Mouse (Mus musculus): ENCODE data around the gene Rcn3. TPM values are rescaled to one million over a fixed set of nuclear protein-coding genes. Genes with fewer than 3 reads are reported as not detected.

Gene Rcn3
- total RNA-seq, 2 experiments from 2014 or later, result 2.5 to 7.5 TPM

DNA sequence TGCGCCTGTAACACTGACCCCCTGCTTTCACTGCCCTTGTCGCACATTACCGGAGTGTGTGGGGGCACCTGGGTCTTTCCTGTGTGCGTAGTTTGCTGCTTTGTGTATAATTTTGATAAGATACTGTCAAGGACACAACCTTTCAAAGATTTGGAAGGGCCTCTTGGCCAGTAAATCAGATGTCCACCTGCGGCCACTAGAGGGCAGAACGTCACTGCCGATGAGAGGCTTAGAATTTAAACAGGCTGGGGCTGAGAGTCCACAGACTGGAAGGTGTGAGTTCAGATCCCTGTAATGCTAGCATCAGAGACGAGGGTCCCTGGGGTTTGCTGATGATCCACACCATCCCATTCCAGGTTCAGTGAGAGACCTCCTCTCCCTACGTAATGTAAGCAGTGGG lies 13.5 kb downstream of the Rcn3 start:
- peak; percentile 60 for ATAC-seq (replicated peaks; ENCODE audit: low FRiP score, poor library complexity, severe bottlenecking)

DNA sequence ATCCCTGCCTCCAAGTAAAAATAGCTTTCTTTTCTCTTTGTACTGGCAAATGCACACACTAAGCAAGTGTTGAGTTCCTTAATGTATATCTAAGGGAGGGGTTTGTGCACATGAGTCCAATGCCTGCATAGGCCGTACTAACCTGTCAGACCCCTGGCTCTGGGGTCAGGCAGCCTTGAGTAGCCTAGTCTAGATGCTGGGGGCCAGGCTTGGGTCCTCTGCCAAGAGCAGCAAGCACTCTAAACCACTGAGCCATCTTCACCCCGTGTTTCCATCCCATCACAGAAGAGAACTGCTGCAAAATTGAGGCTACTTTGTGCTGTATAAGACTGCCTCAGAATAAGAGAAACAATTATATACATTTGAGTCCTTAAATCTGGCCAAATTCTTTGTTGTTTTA lies 14.2 kb downstream of the Rcn3 start:
- ATAC-seq (replicated peaks; ENCODE audit: low FRiP score, poor library complexity, severe bottlenecking), result no peak

DNA sequence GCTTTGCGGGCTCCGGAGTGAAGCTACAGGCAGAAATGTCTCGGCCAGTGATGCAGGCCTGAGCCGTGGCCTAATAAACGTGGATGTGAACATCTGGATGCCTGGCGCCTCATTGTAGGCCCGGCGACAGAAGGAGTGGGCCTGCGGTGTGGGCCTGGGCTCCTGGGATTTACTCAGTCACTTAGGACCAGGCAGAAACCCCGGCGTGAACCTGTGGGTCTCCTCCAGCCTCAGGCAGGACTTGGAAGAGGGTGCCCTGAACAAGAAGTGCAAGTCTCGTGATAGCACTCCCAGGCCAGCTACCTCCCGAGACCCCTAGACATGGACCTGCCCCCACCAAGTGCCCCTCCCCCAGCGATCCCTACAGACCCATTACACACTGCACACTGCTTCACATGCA lies 14.7 kb downstream of the Rcn3 start:
- ATAC-seq (replicated peaks; ENCODE audit: low FRiP score, poor library complexity, severe bottlenecking), result no peak

DNA sequence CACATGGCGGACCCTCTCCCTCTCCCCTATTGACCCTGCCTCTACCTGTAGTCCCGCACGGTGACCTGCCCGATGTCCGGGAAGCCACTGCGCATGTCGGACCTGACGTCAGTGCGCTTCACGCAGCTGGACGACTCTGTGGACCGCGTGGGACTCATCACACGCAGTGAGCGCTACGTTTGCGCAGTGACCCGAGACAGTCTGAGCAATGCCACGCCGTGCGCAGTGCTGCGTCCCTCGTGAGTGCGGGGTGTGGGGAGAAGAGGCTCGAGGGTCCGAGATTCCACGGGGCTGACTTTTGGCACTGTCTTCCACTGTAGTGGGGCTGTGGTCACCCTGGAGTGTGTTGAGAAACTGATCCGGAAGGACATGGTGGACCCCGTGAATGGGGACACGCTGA lies 15.5 kb downstream of the Rcn3 start:
- no peak for ATAC-seq (replicated peaks; ENCODE audit: low FRiP score, poor library complexity, severe bottlenecking)

DNA sequence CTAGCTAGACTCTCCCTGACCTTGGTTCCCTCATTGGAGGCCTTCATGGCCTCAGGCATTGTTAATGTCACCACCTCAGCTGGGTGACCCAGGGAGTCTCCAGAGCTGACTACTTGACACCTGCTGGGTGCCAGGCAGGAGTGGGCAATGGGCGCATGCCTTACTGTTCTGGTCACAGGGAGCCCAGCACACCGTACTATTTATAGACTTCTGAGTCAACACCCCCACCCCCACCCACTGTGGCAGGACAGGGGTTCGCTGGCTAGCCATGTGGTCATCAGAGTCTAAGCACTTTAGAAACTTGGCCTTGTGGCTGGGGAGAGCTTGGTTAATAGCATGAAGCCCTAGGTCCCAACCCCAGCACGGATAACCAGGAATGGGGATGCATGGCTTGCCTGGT lies 16.6 kb downstream of the Rcn3 start:
- no peak for ATAC-seq (replicated peaks; ENCODE audit: low FRiP score, poor library complexity, severe bottlenecking)

DNA sequence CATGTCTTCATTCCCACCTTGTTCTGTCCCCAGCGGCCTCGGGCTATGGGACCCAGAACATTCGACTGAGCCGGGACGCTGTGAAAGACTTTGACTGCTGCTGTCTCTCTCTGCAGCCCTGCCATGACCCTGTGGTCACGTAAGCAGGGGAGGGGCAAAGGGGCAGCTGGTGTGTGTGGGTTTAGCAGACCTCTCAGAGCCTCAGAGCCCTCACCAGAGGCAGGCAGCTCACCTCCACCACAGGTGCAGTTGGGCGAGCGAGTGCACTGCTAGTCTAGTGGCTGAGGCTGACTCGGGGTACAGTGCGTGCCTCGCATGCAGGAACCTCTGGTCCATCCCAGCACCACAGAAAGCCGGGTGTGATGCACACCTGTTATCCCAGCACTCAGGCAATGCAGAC lies 18.1 kb downstream of the Rcn3 start:
- ATAC-seq (replicated peaks; ENCODE audit: low FRiP score, poor library complexity, severe bottlenecking), result no peak

DNA sequence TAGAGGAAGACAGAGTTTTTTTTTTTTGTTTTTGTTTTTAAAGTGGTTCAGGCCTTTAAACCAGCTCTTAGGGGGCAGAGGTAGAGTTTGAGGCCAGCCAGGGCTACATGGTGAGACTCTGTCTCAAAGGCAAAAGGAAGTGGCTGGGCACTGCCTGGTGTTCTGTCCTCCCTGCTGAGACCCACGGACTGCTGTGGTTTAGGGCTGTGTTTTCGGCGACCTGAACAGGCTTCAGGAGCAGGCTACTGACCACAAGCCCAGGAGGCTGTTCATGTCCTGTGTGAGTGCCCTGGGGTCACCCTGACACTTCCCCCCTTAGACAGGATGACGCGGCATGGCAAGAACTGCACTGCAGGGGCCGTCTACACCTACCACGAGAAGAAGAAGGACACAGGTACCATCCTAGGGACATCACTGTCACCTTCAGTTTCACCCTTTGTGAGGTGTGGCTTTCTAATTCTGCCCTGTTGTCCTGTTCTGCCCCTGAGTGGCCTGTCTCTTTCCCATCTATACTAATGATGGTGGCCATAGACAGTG lies 18.8 kb downstream of the Rcn3 start:
- no peak for ATAC-seq (replicated peaks; ENCODE audit: low FRiP score, poor library complexity, severe bottlenecking)

DNA sequence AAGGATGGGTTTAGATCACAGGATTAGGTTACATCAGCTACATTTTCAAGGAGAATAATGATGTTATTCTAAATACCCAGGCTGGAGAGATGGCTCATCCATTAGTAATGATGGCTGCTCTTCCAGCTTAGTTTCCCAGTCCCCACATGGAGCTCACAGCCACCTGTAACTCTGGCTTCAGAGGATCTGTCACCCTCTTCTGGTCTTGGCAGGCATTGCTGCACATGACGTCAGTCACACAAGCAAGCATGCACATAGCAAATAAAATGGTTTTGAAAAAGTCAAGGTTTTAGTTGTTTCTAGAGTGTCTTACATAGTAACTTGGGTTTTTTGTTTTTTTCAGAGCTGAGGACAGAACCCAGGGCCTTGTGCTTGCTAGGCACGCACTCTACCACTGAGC lies 19.8 kb downstream of the Rcn3 start:
- ATAC-seq (replicated peaks; ENCODE audit: low FRiP score, poor library complexity, severe bottlenecking), result no peak

DNA sequence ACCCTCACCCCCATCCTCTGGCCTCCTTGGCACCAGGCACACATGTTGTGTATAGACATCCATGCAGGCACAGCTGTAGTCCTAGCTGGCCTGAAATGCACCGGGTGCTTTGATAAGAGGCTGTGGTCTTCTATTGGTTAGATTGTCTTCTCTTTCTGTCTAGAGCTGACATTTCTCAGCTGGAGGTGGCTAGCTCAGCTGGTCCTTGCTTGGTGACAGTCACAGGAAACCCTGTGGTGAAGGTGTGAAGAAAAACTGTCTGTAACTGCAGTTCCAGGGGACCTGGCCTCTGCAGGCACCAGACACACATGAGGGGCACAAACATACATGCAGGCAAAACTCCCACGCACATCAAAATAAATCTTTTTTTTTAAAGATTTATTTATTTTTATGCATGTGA lies 22.4 kb downstream of the Rcn3 start:
- ATAC-seq (replicated peaks; ENCODE audit: low FRiP score, poor library complexity, severe bottlenecking), result no peak

DNA sequence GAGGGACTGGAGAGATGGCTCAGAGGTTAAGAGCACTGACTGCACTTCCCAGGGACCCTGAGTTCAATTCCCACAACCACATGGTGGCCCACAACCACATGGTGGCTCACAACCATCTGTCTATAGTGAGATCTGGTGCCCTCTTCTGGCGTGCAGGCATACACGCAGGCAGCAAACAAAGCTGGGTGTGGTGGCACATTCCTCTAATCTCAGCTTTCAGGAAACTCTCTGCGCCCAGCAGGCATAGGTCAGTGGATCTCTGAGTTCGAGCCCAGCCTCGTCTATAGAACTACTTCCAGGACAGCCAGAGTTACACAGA lies 24.1 kb downstream of the Rcn3 start:
- ATAC-seq (replicated peaks; ENCODE audit: low FRiP score, poor library complexity, severe bottlenecking), result peak; percentile 67

DNA sequence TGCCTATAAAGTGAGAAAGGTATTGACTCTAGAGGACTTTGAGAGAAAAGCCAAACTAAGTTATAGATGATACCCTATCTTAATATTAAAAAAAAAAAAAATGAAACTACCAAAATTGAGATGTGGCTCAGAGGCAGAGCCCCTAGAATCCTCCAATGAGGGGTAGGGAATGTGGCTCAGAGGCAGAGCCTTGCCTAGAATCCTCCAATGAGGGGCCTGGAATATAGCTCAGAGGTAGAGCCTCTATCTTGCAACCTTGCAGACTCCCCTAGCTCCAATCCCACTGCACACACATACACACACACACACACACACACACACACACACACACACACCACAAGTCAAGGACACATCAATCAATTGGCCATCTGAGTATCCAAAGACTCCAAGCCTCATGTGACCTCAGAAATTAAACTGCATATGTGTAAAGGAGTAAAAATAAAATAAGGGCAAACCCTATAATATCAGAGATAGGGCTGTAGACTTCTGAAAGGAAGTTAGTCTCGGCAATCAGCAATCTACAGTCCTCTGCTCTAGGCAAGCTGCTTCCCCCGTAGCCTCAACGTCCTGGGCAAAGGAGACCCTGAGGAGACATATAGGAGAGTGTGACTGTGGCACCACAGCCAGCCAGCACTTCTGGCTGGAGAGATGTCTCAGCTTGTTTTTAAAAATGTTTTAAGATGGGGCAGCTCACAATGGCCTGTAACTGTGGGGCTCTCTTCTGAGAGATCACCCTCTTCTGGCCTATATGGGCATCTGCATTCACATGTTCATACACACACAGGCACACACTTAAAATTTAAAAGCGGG lies 24.6 kb downstream of the Rcn3 start:
- peak; percentile 46; the same call in 1 of the 2 replicates for ATAC-seq (replicated peaks; ENCODE audit: low FRiP score, poor library complexity, severe bottlenecking)

DNA sequence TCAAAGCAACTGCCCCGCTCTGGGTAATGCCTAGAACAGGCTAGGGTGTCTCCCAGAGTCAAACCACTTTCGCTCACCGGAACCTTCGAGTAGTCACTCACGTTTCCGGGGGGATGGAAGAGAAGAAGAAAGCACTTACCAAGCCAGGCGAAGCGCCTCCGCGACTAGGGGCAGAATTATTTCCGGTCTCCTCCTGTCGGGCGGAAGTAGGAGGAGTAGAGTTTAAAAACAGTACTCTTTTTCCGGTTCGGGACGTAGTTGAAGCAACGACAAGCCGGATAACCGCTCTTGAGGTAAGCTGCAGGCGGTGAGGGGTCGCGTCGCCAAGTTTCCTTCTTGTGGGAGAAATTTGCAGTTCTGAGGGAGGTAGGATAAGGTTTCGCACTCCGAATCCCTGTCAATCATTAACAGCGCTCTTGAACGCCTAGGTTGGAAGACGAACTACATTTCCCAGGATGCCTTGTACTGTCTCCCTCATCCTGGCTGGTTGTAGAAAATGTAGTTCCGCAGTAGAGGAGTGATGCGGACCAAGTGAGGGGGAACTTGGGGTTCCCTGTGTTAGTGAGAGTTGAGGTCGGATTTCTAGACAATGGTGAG lies 29.7 kb downstream of the Rcn3 start, which contains the start of the genes Nosip and Prrg2:
TSS of gene Nosip (plus strand) at position 191 of the 597 bp plus-strand sequence.
TSS of gene Prrg2 (minus strand) at position 439 of the 597 bp plus-strand sequence.
- peak; percentile 96 for ATAC-seq (replicated peaks; ENCODE audit: low FRiP score, poor library complexity, severe bottlenecking)

DNA sequence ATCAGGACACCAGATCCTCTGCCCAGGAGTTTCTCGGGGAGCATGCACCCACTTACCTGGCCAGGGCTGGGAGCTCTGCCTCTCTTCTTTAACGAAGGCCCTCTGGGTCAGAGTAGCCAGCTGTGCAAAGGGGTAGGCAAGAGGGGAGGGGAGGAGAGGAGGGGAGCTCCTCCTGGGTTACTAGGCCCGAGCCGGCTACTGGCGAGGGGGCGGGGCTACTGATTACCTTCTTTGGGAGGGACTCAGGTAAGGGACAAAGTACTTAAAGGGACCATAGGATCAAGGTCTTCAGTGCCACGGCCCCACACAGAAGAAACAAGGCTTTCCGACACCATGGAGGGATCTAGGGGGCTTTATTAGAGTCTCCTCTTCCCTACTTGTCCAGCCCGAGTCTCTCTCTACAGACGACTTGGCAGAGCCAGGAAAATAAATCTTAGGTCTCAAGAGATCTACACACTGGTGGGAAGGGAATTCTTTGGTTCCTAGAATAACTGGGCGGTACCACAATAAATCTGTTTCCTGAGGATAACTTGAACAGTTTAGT lies 30.4 kb downstream of the Rcn3 start:
- ATAC-seq (replicated peaks; ENCODE audit: low FRiP score, poor library complexity, severe bottlenecking), result 0 out of 2 replicates have a peak, but pooled peaks have one; percentile 24

DNA sequence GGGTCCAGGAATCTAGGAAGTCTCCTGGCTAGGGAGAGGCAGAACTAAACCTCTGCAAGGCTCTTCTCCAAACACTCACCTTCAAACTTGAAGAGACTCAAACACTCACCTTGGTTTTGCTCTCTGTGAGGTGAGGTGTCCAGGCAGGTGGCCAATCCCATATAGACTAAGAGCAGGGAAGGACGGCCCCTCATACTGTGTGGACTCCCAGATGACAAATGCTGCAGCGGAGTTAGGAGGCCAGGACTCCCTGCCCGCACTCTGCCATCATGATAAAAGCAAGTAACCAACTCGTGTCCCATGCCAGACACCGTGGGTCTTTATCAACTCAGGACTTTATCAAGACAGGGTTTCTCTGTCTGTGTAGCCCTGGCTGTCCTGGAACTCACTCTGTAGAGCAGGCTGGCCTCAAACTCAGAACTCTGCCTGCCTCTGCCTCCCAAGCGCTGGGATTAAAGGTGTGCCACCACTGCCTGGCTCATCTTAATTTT lies 31.3 kb downstream of the Rcn3 start:
- ATAC-seq (replicated peaks; ENCODE audit: low FRiP score, poor library complexity, severe bottlenecking), result no peak

DNA sequence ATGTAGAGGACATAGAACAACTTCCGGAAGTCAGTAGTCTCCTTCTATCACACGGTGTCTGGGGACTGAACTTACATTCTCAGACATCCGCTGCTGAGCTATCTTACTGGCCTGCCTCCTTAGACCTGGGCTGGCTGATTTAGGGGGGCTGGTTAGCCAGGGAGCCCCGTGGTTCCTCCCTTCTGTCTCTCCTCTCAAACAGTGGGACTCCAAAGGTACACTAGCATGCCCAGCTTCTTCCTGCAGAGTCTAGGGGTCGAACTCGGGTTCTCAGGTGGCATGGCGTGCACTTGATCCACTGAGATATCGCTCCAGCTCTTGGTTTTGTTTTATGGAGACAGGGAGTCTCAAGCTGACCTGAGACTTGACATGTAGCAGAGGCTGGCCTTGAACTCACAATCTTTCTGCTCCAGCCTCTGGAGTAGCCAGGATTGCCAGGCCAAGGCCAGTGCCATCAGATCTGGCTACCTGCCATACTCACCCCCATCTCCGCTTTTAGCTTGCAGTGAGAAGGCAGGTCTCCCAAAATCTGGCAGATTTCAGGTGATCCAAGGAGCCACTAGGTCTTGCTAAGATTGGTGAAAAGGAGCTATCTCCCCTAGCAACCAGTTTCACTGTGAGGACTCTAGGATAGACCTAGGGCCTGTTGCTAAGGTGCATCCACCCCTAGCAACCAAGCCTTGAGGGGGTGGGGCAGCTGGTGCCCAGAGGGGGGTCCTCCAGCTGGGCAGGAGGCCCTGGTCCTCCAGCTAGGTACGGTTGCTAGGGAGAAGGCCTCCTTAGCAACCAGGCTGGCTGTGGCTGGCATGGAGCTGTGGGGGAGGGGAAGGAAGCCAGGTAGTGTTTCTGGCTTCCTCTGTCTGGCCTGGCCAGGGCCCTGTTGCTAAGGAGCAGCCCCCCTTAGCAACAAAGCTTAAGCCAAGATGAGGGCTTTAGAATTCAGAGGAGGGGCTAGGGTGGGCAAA lies 33.1 kb downstream of the Rcn3 start:
- ATAC-seq (replicated peaks; ENCODE audit: low FRiP score, poor library complexity, severe bottlenecking), result no peak

DNA sequence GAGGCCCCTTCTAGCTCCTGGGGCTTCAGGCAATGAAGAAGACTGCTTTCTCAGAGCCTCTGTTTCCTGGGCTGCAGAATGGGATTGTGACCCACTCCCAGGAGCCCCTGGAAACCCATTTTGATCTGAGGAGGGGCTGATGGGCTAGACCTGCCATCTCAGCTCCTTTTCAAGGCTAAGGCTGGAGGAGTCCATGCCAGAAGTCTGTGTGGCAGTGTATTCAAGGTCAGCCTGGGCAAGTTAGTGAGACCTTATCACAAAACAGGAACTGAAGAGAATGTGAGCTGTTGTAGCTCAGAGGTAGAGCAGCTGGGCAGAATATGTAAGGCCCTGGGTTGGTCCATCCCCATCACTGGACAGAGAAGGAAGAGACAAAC lies 35.1 kb downstream of the Rcn3 start:
- ATAC-seq (replicated peaks; ENCODE audit: low FRiP score, poor library complexity, severe bottlenecking), result no peak

DNA sequence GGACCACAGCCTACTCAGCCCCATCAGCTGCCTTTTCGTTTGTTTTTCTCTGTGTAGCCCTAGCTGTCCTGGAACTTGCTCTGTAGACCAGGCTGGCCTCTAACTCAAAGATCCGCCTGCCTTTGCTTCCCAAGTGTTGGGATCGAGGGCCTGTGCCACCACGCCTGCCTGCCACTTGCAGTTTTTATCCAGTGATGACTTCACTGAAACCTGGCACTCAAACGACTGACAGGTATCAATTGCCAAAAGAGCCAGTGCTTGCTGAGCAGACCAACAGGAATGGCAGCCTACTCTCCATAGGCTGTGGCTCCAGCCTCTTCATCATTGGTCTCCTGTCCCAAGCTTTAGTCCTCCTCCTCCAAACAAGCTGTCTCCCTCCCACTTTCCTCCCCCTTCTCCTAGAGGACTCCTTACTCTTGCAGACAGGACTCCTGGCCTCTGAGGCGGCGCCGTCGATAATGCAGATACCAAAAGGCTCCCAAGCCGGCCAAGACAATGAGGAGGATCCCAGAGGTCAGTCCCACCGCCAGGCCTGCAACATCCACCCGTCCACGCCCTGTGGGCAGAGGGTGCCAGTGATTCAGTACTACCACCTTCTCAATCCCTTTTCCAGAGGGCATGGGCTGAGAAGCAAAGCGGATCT lies 35.6 kb downstream of the Rcn3 start:
- ATAC-seq (replicated peaks; ENCODE audit: low FRiP score, poor library complexity, severe bottlenecking), result no peak

DNA sequence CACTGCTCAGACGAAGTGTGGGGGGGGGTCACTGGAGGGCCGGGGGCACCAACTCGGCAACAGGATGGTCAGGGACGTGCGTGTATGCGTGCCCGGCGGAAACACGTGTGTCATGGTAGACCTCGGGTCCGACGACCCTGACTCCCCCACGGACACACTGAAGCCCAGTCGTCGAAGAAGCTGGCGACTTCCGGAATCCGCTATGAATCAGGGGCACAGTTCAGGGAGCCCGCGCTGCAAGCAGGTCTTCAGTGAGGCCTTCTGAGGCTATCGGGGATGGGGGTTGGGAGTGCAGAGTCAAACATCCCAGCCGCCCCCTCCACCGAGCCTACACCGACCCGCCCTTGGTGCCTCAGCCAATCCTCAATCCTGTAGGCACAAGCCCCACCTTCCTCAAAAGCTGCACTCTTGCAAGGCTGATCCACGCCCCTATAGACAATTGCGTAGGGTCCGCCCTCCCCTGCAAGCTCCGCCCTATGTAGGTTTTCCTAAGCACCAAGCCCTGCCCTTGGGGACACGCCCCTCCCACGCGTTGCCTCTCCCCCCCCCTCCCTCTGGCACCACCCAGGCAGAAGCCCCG lies 38.0 kb downstream of the Rcn3 start:
- peak; percentile 88 for ATAC-seq (replicated peaks; ENCODE audit: low FRiP score, poor library complexity, severe bottlenecking)

All from erythroblast, adult 5-6 weeks (primary cell).